Mouse (Mus musculus): ENCODE measurements around the gene Tmod2.
"Not testable (repeated sequence)": the region's sequence is repeated elsewhere in the genome, so short reads cannot be mapped to it uniquely, and the experiment has no call there.

Tmod2 gene

GRCm38 (mm10) chr9:75610571-75611493, at the start of gene Tmod2:
TSS of gene Tmod2 (minus strand) at chr9:75611325.
- DNase-seq, result peak; percentile 82

- DNase-seq, result no peak
Observed at GRCm38 (mm10) chr9:75660917-75661316, 49.8 kb upstream of the Tmod2 start.

GRCm38 (mm10) chr9:75656456-75656855, 45.3 kb upstream of the Tmod2 start:
- DNase-seq, result not testable (repeated sequence)

GRCm38 (mm10) chr9:75653981-75654911, 43.1 kb upstream of the Tmod2 start:
- DNase-seq, result no peak

- DNase-seq, result no peak
Observed at GRCm38 (mm10) chr9:75645405-75645804, 34.3 kb upstream of the Tmod2 start.

- DNase-seq, result no peak
Observed at GRCm38 (mm10) chr9:75634226-75634625, 23.1 kb upstream of the Tmod2 start.

GRCm38 (mm10) chr9:75633603-75634002, 22.5 kb upstream of the Tmod2 start:
- no peak for DNase-seq

GRCm38 (mm10) chr9:75632902-75633301, 21.8 kb upstream of the Tmod2 start:
- peak; percentile 33 for DNase-seq

GRCm38 (mm10) chr9:75632111-75632510, 21.0 kb upstream of the Tmod2 start:
- DNase-seq, result no peak

GRCm38 (mm10) chr9:75630823-75631454, 19.8 kb upstream of the Tmod2 start:
- no peak for DNase-seq

GRCm38 (mm10) chr9:75626308-75626604, 15.1 kb upstream of the Tmod2 start:
- no peak for DNase-seq

- DNase-seq, result peak; percentile 81
Observed at GRCm38 (mm10) chr9:75625556-75626307, 14.6 kb upstream of the Tmod2 start, which contains the start of gene Lysmd2. TSS of gene Lysmd2 (plus strand) at chr9:75625741.

- DNase-seq, result no peak
Observed at GRCm38 (mm10) chr9:75624983-75625555, 13.9 kb upstream of the Tmod2 start.

GRCm38 (mm10) chr9:75621428-75621827, 10.3 kb upstream of the Tmod2 start:
- no peak for DNase-seq

GRCm38 (mm10) chr9:75619761-75620160, 8.6 kb upstream of the Tmod2 start:
- not testable (repeated sequence) for DNase-seq

- no peak for DNase-seq
Observed at GRCm38 (mm10) chr9:75618836-75619400, 7.8 kb upstream of the Tmod2 start.

GRCm38 (mm10) chr9:75616560-75616959, 5.4 kb upstream of the Tmod2 start:
- DNase-seq, result no peak

GRCm38 (mm10) chr9:75609965-75610364, 1.2 kb downstream of the Tmod2 start:
- DNase-seq, result no peak

- no peak for DNase-seq
Observed at GRCm38 (mm10) chr9:75609505-75609904, 1.6 kb downstream of the Tmod2 start.

GRCm38 (mm10) chr9:75607496-75607895, 3.6 kb downstream of the Tmod2 start:
- no peak for DNase-seq

GRCm38 (mm10) chr9:75601510-75601909, 9.6 kb downstream of the Tmod2 start:
- no peak for DNase-seq
